Mouse (Mus musculus): Measurements from ENCODE around the gene Ccdc57. TPM values are rescaled to one million over a fixed set of nuclear protein-coding genes. Genes with fewer than 3 reads are reported as not detected.
A peak's percentile ranks its signal among the peaks of the same experiment; 100 is the strongest.

Ccdc57 gene
- polyA plus RNA-seq, 1 experiment from 2014 or later, result 7.2 TPM

DNA sequence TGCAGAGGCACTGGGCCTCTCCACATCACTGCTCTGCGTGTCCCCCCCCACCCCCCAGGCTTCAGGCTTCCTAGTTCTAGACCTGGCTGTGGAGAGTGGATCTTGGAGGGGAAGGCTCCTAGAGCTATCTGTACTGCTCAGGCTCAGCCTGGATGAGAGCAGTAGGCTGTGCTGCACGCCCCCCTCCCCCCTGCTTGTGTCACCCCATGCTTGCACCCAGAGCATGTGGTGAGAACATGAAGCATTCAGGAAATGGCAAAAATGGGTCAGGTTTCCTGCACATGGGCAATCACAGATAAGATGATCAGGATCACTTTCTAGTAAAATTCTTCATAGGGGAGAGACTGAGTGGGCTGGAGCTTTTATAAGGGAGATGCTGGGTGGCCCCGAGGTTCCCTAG lies 26.9 kb upstream of the Ccdc57 start:
- Histone ChIP-seq H3K4me3 (ENCODE audit: low read depth, low read length) (no peak overlapping the region), H3K27ac (ENCODE audit: low read depth) (no peak overlapping the region), H3K4me2 (no peak overlapping the region), H3K36me3 (ENCODE audit: insufficient read depth) (peaks cover 89% of the 10 kb centered on the region), H3K9ac (no peak overlapping the region), H3K9me3 (ENCODE audit: low read depth, low read length) (no peaks in the 10 kb centered on the region), H3K4me1 (ENCODE audit: insufficient read depth) (no peaks in the 10 kb centered on the region), H3K27me3 (ENCODE audit: insufficient read depth, low read length) (no peaks in the 10 kb centered on the region)
- TF ChIP-seq CTCF (IDR thresholded peaks at IDR 0.05; ENCODE audit: low read depth), result no peak
- ATAC-seq (ENCODE audit: insufficient read depth) (no peak), DNase-seq (no peak)
- 73% methylated on average over 3 of the region's 3 CpGs for WGBS

- TF ChIP-seq CTCF (IDR thresholded peaks at IDR 0.05; ENCODE audit: low read depth), result no peak
- H3K4me2 ChIP-seq, result no peak overlapping the region
- no peaks in the 10 kb centered on the region for H3K27me3 ChIP-seq (ENCODE audit: insufficient read depth, low read length)
- no peaks in the 10 kb centered on the region for H3K4me1 ChIP-seq (ENCODE audit: insufficient read depth)
- no peak overlapping the region for H3K9ac ChIP-seq
- ATAC-seq (ENCODE audit: insufficient read depth) (0 out of 2 replicates have a peak, but pooled peaks have one; percentile 6), DNase-seq (no peak)
- H3K9me3 ChIP-seq (ENCODE audit: low read depth, low read length), result no peaks in the 10 kb centered on the region
- peaks cover 85% of the 10 kb centered on the region for H3K36me3 ChIP-seq (ENCODE audit: insufficient read depth)
- no peak overlapping the region for H3K27ac ChIP-seq (ENCODE audit: low read depth)
- WGBS, result 81% methylated on average over 16 of the region's 18 CpGs
- no peak overlapping the region for H3K4me3 ChIP-seq (ENCODE audit: low read depth, low read length)
These were observed 26.4 kb upstream of the Ccdc57 start for GRCm38 (mm10) chr11:120959066-120959465.

DNA sequence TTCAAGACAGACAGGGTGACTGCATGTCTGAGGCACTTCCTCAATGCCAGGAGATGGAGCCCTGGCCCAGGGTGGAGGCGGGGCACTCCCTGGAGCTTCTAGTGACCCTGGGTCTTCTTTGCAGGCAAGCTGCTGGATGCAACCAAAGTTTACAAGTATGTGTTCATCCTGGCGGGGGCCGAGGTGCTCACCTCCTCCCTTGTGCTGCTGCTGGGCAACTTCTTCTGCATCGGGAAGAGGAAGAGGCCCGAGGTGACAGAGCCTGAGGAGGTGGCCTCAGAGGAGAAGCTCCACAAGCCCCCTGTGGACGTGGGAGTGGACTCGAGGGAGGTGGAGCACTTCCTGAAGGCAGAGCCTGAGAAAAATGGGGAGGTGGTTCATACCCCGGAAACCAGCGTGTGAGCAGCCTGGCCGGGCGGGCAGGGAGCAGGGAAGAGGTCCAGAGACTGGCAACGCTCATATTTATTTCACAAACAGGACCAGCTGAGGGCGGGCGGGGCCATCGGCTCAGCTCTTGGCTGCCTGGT lies 25.1 kb upstream of the Ccdc57 start:
- no peak for DNase-seq
- no peaks in the 10 kb centered on the region for H3K9me3 ChIP-seq (ENCODE audit: low read depth, low read length)
- 60% methylated on average over 15 of the region's 15 CpGs for WGBS
- H3K27me3 ChIP-seq (ENCODE audit: insufficient read depth, low read length), result no peaks in the 10 kb centered on the region
- ATAC-seq (ENCODE audit: insufficient read depth), result no peak
- H3K27ac ChIP-seq (ENCODE audit: low read depth), result peak overlapping the region; percentile 45; the same call in 1 of the 2 replicates
- no peak overlapping the region for H3K4me3 ChIP-seq (ENCODE audit: low read depth, low read length)
- no peak overlapping the region for H3K4me2 ChIP-seq
- no peak for TF ChIP-seq CTCF (IDR thresholded peaks at IDR 0.05; ENCODE audit: low read depth)
- H3K9ac ChIP-seq, result no peak overlapping the region
- H3K36me3 ChIP-seq (ENCODE audit: insufficient read depth), result peaks cover 77% of the 10 kb centered on the region
- no peaks in the 10 kb centered on the region for H3K4me1 ChIP-seq (ENCODE audit: insufficient read depth)

- ATAC-seq (ENCODE audit: insufficient read depth), result no peak
- peaks cover 72% of the 10 kb centered on the region for H3K36me3 ChIP-seq (ENCODE audit: insufficient read depth)
These were observed 24.4 kb upstream of the Ccdc57 start for GRCm38 (mm10) chr11:120957052-120957451.

DNA sequence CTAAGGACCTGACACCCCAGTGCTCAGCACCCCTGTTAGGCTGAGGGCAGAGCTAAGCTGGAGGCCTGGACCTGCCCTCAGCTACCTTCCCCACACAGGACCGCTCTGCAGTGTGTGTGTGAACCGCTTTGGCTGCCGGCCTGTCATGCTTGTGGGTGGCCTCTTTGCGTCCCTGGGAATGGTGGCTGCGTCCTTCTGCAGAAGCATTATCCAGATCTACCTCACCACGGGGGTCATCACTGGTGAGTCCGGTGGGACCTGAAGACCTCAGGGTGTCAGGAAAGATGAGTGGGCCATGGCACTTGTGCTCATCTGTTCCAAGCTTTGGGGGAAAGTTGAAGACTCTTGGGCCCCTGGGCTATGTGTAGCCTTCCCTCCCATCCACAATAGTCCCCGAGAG lies 23.0 kb upstream of the Ccdc57 start:
- no peak overlapping the region for H3K27ac ChIP-seq (ENCODE audit: low read depth)
- 90% methylated on average over 8 of the region's 8 CpGs for WGBS
- peaks cover 8% of the 10 kb centered on the region; the same call in 1 of the 2 replicates for H3K4me1 ChIP-seq (ENCODE audit: insufficient read depth)
- H3K9ac ChIP-seq, result no peak overlapping the region
- H3K4me2 ChIP-seq, result no peak overlapping the region
- no peak for TF ChIP-seq CTCF (IDR thresholded peaks at IDR 0.05; ENCODE audit: low read depth)
- H3K4me3 ChIP-seq (ENCODE audit: low read depth, low read length), result no peak overlapping the region
- ATAC-seq (ENCODE audit: insufficient read depth) (no peak), DNase-seq (no peak)
- peaks cover 58% of the 10 kb centered on the region for H3K36me3 ChIP-seq (ENCODE audit: insufficient read depth)
- H3K27me3 ChIP-seq (ENCODE audit: insufficient read depth, low read length), result no peaks in the 10 kb centered on the region
- H3K9me3 ChIP-seq (ENCODE audit: low read depth, low read length), result no peaks in the 10 kb centered on the region

More at GRCm38 (mm10) chr11:120957052-120957451, 24.4 kb upstream of the Ccdc57 start:
- H3K4me2 ChIP-seq, result no peak overlapping the region
- TF ChIP-seq CTCF (IDR thresholded peaks at IDR 0.05; ENCODE audit: low read depth), result no peak
- DNase-seq, result no peak
- peaks cover 7% of the 10 kb centered on the region; the same call in 1 of the 2 replicates for H3K4me1 ChIP-seq (ENCODE audit: insufficient read depth)
- H3K27ac ChIP-seq (ENCODE audit: low read depth), result no peak overlapping the region
- WGBS, result 52% methylated on average over 8 of the region's 8 CpGs
- H3K4me3 ChIP-seq (ENCODE audit: low read depth, low read length), result no peak overlapping the region
- H3K9ac ChIP-seq, result no peak overlapping the region
- no peaks in the 10 kb centered on the region for H3K27me3 ChIP-seq (ENCODE audit: insufficient read depth, low read length)
- H3K9me3 ChIP-seq (ENCODE audit: low read depth, low read length), result no peaks in the 10 kb centered on the region

DNA sequence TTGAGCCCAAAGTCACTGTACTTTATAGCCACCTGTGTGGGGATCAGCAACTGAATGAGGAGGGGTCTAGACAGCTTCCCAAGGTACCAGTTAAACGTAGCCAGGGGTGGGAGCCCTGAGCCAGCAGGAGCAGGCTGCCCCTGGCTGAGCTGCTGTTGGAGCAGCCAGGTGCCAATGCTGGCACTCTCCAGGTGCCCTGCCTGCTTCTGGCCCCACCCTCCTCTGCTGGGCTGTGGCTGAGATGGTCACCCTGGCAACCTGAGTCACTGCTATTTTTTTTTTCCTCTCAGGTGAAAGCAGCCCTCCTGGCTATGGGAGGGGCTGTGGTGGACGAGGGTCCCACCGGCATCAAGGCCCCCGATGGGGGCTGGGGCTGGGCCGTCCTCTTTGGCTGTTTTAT lies 22.3 kb upstream of the Ccdc57 start:
- Histone ChIP-seq H3K4me1 (ENCODE audit: insufficient read depth) (peaks cover 14% of the 10 kb centered on the region), H3K4me2 (no peak overlapping the region), H3K27me3 (ENCODE audit: insufficient read depth, low read length) (no peaks in the 10 kb centered on the region), H3K4me3 (ENCODE audit: low read depth, low read length) (no peak overlapping the region), H3K36me3 (ENCODE audit: insufficient read depth) (peaks cover 55% of the 10 kb centered on the region), H3K9me3 (ENCODE audit: low read depth, low read length) (no peaks in the 10 kb centered on the region), H3K9ac (no peak overlapping the region), H3K27ac (ENCODE audit: low read depth) (no peak overlapping the region)
- ATAC-seq (ENCODE audit: insufficient read depth) (no peak), DNase-seq (no peak)
- WGBS, result 59% methylated on average over 5 of the region's 5 CpGs
- TF ChIP-seq CTCF (IDR thresholded peaks at IDR 0.05; ENCODE audit: low read depth), result no peak

GRCm38 (mm10) chr11:120951731-120952730 lies 19.4 kb upstream of the Ccdc57 start:
- TF ChIP-seq CTCF (IDR thresholded peaks at IDR 0.05; ENCODE audit: low read depth), result no peak
- Histone ChIP-seq H3K27ac (ENCODE audit: low read depth) (peak overlapping the region; percentile 33; the same call in 1 of the 2 replicates), H3K9me3 (ENCODE audit: low read depth, low read length) (no peaks in the 10 kb centered on the region), H3K27me3 (ENCODE audit: insufficient read depth, low read length) (no peaks in the 10 kb centered on the region), H3K9ac (no peak overlapping the region), H3K4me3 (ENCODE audit: low read depth, low read length) (peak overlapping the region; percentile 62), H3K4me2 (peak overlapping the region; percentile 85), H3K36me3 (ENCODE audit: insufficient read depth) (peaks cover 28% of the 10 kb centered on the region), H3K4me1 (ENCODE audit: insufficient read depth) (peaks cover 15% of the 10 kb centered on the region)
- 68% methylated on average over 9 of the region's 9 CpGs for WGBS
- ATAC-seq (ENCODE audit: insufficient read depth) (no peak), DNase-seq (no peak)
